Mouse (Mus musculus): ENCODE data around the gene Tnfsf13.
"Not testable (repeated sequence)": the region's sequence is repeated elsewhere in the genome, so short reads cannot be mapped to it uniquely, and the experiment has no call there.

The Tnfsf13 gene

GRCm38 (mm10) chr11:69708614-69709265, 23.2 kb upstream of the Tnfsf13 start:
- H3K27me3 ChIP-seq (ENCODE audit: insufficient read depth, low read length): no peaks in the 10 kb centered on the region
- H3K9me3 ChIP-seq (ENCODE audit: low read length): no peaks in the 10 kb centered on the region
- peaks cover 75% of the 10 kb centered on the region for H3K4me1 ChIP-seq (replicated peaks; ENCODE audit: low read depth, low read length)
- peak overlapping the region; percentile 14; the same call in 1 of the 2 replicates for H3K4me3 ChIP-seq (replicated peaks; ENCODE audit: low read length)
- TF ChIP-seq NANOG (IDR thresholded peaks at IDR 0.05; ENCODE audit: borderline replicate concordance, low read length) (no peak), POU5F1 (IDR thresholded peaks at IDR 0.05; ENCODE audit: borderline replicate concordance, low read length) (no peak), CTCF (conservative IDR thresholded peaks at IDR 0.05; ENCODE audit: low read length) (no peak)
- H3K36me3 ChIP-seq (ENCODE audit: insufficient read depth, low read length): no peaks in the 10 kb centered on the region

GRCm38 (mm10) chr11:69707873-69708381, 22.3 kb upstream of the Tnfsf13 start:
- Histone ChIP-seq H3K9me3 (ENCODE audit: low read length) (no peaks in the 10 kb centered on the region), H3K27me3 (ENCODE audit: insufficient read depth, low read length) (no peaks in the 10 kb centered on the region), H3K4me3 (replicated peaks; ENCODE audit: low read length) (peak overlapping the region; percentile 14; the same call in 1 of the 2 replicates), H3K4me1 (replicated peaks; ENCODE audit: low read depth, low read length) (peaks cover 72% of the 10 kb centered on the region), H3K36me3 (ENCODE audit: insufficient read depth, low read length) (no peaks in the 10 kb centered on the region)
- no peak for TF ChIP-seq CTCF (conservative IDR thresholded peaks at IDR 0.05; ENCODE audit: low read length)
- no peak for TF ChIP-seq POU5F1 (IDR thresholded peaks at IDR 0.05; ENCODE audit: borderline replicate concordance, low read length)
- TF ChIP-seq NANOG (IDR thresholded peaks at IDR 0.05; ENCODE audit: borderline replicate concordance, low read length): no peak

GRCm38 (mm10) chr11:69707480-69707847, 21.9 kb upstream of the Tnfsf13 start:
- no peak for TF ChIP-seq POU5F1 (IDR thresholded peaks at IDR 0.05; ENCODE audit: borderline replicate concordance, low read length)
- no peak for TF ChIP-seq NANOG (IDR thresholded peaks at IDR 0.05; ENCODE audit: borderline replicate concordance, low read length)
- TF ChIP-seq CTCF (conservative IDR thresholded peaks at IDR 0.05; ENCODE audit: low read length): no peak
- H3K36me3 ChIP-seq (ENCODE audit: insufficient read depth, low read length): no peaks in the 10 kb centered on the region
- H3K4me1 ChIP-seq (replicated peaks; ENCODE audit: low read depth, low read length): peaks cover 76% of the 10 kb centered on the region
- no peaks in the 10 kb centered on the region for H3K27me3 ChIP-seq (ENCODE audit: insufficient read depth, low read length)
- H3K4me3 ChIP-seq (replicated peaks; ENCODE audit: low read length): peak overlapping the region; percentile 67
- no peaks in the 10 kb centered on the region for H3K9me3 ChIP-seq (ENCODE audit: low read length)

- Histone ChIP-seq H3K36me3 (ENCODE audit: insufficient read depth, low read length) (no peaks in the 10 kb centered on the region), H3K4me3 (replicated peaks; ENCODE audit: low read length) (peak overlapping the region; percentile 67), H3K4me1 (replicated peaks; ENCODE audit: low read depth, low read length) (peaks cover 80% of the 10 kb centered on the region), H3K9me3 (ENCODE audit: low read length) (no peaks in the 10 kb centered on the region), H3K27me3 (ENCODE audit: insufficient read depth, low read length) (no peaks in the 10 kb centered on the region)
- TF ChIP-seq NANOG (IDR thresholded peaks at IDR 0.05; ENCODE audit: borderline replicate concordance, low read length) (no peak), CTCF (conservative IDR thresholded peaks at IDR 0.05; ENCODE audit: low read length) (no peak), POU5F1 (IDR thresholded peaks at IDR 0.05; ENCODE audit: borderline replicate concordance, low read length) (no peak)
Observed at GRCm38 (mm10) chr11:69706775-69707479, 21.3 kb upstream of the Tnfsf13 start.

- peaks cover 80% of the 10 kb centered on the region for H3K4me1 ChIP-seq (replicated peaks; ENCODE audit: low read depth, low read length)
- H3K27me3 ChIP-seq (ENCODE audit: insufficient read depth, low read length): no peaks in the 10 kb centered on the region
- H3K9me3 ChIP-seq (ENCODE audit: low read length): no peaks in the 10 kb centered on the region
- TF ChIP-seq CTCF (conservative IDR thresholded peaks at IDR 0.05; ENCODE audit: low read length) (no peak), NANOG (IDR thresholded peaks at IDR 0.05; ENCODE audit: borderline replicate concordance, low read length) (no peak), POU5F1 (IDR thresholded peaks at IDR 0.05; ENCODE audit: borderline replicate concordance, low read length) (no peak)
- no peaks in the 10 kb centered on the region for H3K36me3 ChIP-seq (ENCODE audit: insufficient read depth, low read length)
- peak overlapping the region; percentile 48 for H3K4me3 ChIP-seq (replicated peaks; ENCODE audit: low read length)
Observed at GRCm38 (mm10) chr11:69704613-69705010, 19.0 kb upstream of the Tnfsf13 start.

GRCm38 (mm10) chr11:69703814-69704612, 18.4 kb upstream of the Tnfsf13 start:
- peak overlapping the region; percentile 24 for H3K4me3 ChIP-seq (replicated peaks; ENCODE audit: low read length)
- H3K9me3 ChIP-seq (ENCODE audit: low read length): no peaks in the 10 kb centered on the region
- H3K4me1 ChIP-seq (replicated peaks; ENCODE audit: low read depth, low read length): peaks cover 79% of the 10 kb centered on the region
- no peaks in the 10 kb centered on the region for H3K27me3 ChIP-seq (ENCODE audit: insufficient read depth, low read length)
- TF ChIP-seq POU5F1 (IDR thresholded peaks at IDR 0.05; ENCODE audit: borderline replicate concordance, low read length): no peak
- peak; percentile 90 for TF ChIP-seq NANOG (IDR thresholded peaks at IDR 0.05; ENCODE audit: borderline replicate concordance, low read length)
- H3K36me3 ChIP-seq (ENCODE audit: insufficient read depth, low read length): no peaks in the 10 kb centered on the region

GRCm38 (mm10) chr11:69703381-69703780, 17.8 kb upstream of the Tnfsf13 start:
- H3K9me3 ChIP-seq (ENCODE audit: low read length); H3K4me3 ChIP-seq (replicated peaks; ENCODE audit: low read length); H3K36me3 ChIP-seq (ENCODE audit: insufficient read depth, low read length); H3K27me3 ChIP-seq (ENCODE audit: insufficient read depth, low read length): not testable (repeated sequence)
- H3K4me1 ChIP-seq (replicated peaks; ENCODE audit: low read depth, low read length): peaks cover 77% of the 10 kb centered on the region

- H3K27me3 ChIP-seq (ENCODE audit: insufficient read depth, low read length); H3K36me3 ChIP-seq (ENCODE audit: insufficient read depth, low read length); H3K4me3 ChIP-seq (replicated peaks; ENCODE audit: low read length); H3K9me3 ChIP-seq (ENCODE audit: low read length): not testable (repeated sequence)
- peaks cover 75% of the 10 kb centered on the region for H3K4me1 ChIP-seq (replicated peaks; ENCODE audit: low read depth, low read length)
Observed at GRCm38 (mm10) chr11:69702886-69703285, 17.3 kb upstream of the Tnfsf13 start.

Measured in E14TG2a.4 (cell line).